Mouse (Mus musculus) forebrain, embryonic 10.5 days (tissue): Measurements from ENCODE around the gene A530084C06Rik. TPM values are rescaled to one million over a fixed set of nuclear protein-coding genes. Genes with fewer than 3 reads are reported as not detected.

Experiments used
- DNase-seq: peaks from one replicate; pipeline ENCODE4 v3.0.0-alpha.2; 2017; ENCODE audit warnings: low spot score; ENCODE audit errors: extremely low spot score
- H3K27ac ChIP-seq: fragments of 300-500 bp; sonication (generic); 2 replicates; pipeline ENCODE4 v1.5.1; 2016; ENCODE audit warnings: mild to moderate bottlenecking
- H3K27me3 ChIP-seq: fragments of 300-500 bp; sonication (generic); 2 replicates; pipeline ENCODE4 v1.6.1; 2016; ENCODE audit warnings: mild to moderate bottlenecking; ENCODE audit not compliant: poor library complexity, severe bottlenecking
- H3K36me3 ChIP-seq: fragments of 300-500 bp; sonication (generic); replicated peaks from 2 replicates; pipeline ENCODE4 v1.6.1; 2016; ENCODE audit warnings: mild to moderate bottlenecking, moderate library complexity
- H3K4me1 ChIP-seq: fragments of 300-500 bp; sonication (generic); 2 replicates; pipeline ENCODE4 v1.6.1; 2016
- H3K4me3 ChIP-seq: fragments of 300-500 bp; sonication (generic); 2 replicates; pipeline ENCODE4 v1.5.1; 2016; ENCODE audit warnings: mild to moderate bottlenecking, moderate library complexity
- H3K9me3 ChIP-seq: fragments of 300-500 bp; sonication (generic); 2 replicates; pipeline ENCODE4 v1.6.1; 2016; ENCODE audit warnings: mild to moderate bottlenecking, moderate library complexity
- WGBS: fragments of 180-500 bp; shearing (Covaris S2); methylation state at CpG from one replicate; pipeline ENCODE4 v1.1.7; 2016; 5-methylcytosine and 5-hydroxymethylcytosine counted together
- polyA plus RNA-seq: library from polyadenylated mRNA; unstranded; fragments of >200 nt; fragmentation: Nextera tagmentation; extraction: Ambion mirVana; gene quantifications from 2 replicates; pipeline ENCODE4 v1.2.1, GENCODE M21; 2016

A530084C06Rik gene
- polyA plus RNA-seq, 1 experiment from 2014 or later, result not detected

GRCm38 (mm10) chr13:31564394-31564793, 5.3 kb upstream of the A530084C06Rik start:
- H3K4me1 ChIP-seq, result peaks cover 25% of the 10 kb centered on the region
- no peak for DNase-seq
- no peaks in the 10 kb centered on the region for H3K9me3 ChIP-seq
- no peak overlapping the region for H3K4me3 ChIP-seq
- H3K36me3 ChIP-seq, result no peaks in the 10 kb centered on the region
- no peak overlapping the region for H3K27ac ChIP-seq
- WGBS, result 71% methylated on average over 6 of the region's 6 CpGs
- H3K27me3 ChIP-seq, result peaks cover 71% of the 10 kb centered on the region

GRCm38 (mm10) chr13:31559419-31560144, 449 bp upstream of the A530084C06Rik start:
- Histone ChIP-seq H3K27me3 (peaks cover 100% of the 10 kb centered on the region), H3K27ac (peak overlapping the region; percentile 53; the same call in 1 of the 2 replicates), H3K9me3 (no peaks in the 10 kb centered on the region), H3K36me3 (no peaks in the 10 kb centered on the region), H3K4me1 (peaks cover 43% of the 10 kb centered on the region), H3K4me3 (peak overlapping the region; percentile 70)
- DNase-seq, result peak; percentile 60
- WGBS, result 1% methylated on average over 92 of the region's 92 CpGs

GRCm38 (mm10) chr13:31557768-31558520, 1.2 kb downstream of the A530084C06Rik start:
- WGBS, result under 1% methylated on average over 73 of the region's 73 CpGs
- peaks cover 43% of the 10 kb centered on the region for H3K4me1 ChIP-seq
- no peaks in the 10 kb centered on the region for H3K9me3 ChIP-seq
- no peaks in the 10 kb centered on the region for H3K36me3 ChIP-seq
- peak overlapping the region; percentile 70 for H3K4me3 ChIP-seq
- no peak overlapping the region for H3K27ac ChIP-seq
- peaks cover 94% of the 10 kb centered on the region for H3K27me3 ChIP-seq
- DNase-seq, result peak; percentile 54

GRCm38 (mm10) chr13:31556964-31557767, 2.0 kb downstream of the A530084C06Rik start:
- peak; percentile 26 for DNase-seq
- Histone ChIP-seq H3K27ac (no peak overlapping the region), H3K4me1 (peaks cover 36% of the 10 kb centered on the region), H3K9me3 (no peaks in the 10 kb centered on the region), H3K27me3 (peaks cover 86% of the 10 kb centered on the region), H3K36me3 (no peaks in the 10 kb centered on the region), H3K4me3 (peak overlapping the region; percentile 70)
- WGBS, result 7% methylated on average over 24 of the region's 24 CpGs

- Histone ChIP-seq H3K27ac (no peak within 1 kb of the TSS), H3K36me3 (no peaks in the 10 kb centered on the region), H3K4me3 (no peak within 1 kb of the TSS), H3K27me3 (peaks cover 73% of the 10 kb centered on the region), H3K4me1 (peaks cover 30% of the 10 kb centered on the region), H3K9me3 (no peaks in the 10 kb centered on the region)
- DNase-seq, result no peak
- WGBS, result 72% methylated on average over 4 of the region's 4 CpGs
Measured at GRCm38 (mm10) chr13:31555834-31556233, 3.3 kb downstream of the A530084C06Rik start, which contains the start of gene Foxq1. TSS of gene Foxq1 (plus strand) at chr13:31556134.

GRCm38 (mm10) chr13:31547610-31548009, 11.5 kb downstream of the A530084C06Rik start:
- no peak for DNase-seq
- Histone ChIP-seq H3K27ac (no peak overlapping the region), H3K4me1 (peaks cover 5% of the 10 kb centered on the region; the same call in 1 of the 2 replicates), H3K9me3 (no peaks in the 10 kb centered on the region), H3K4me3 (no peak overlapping the region), H3K36me3 (no peaks in the 10 kb centered on the region), H3K27me3 (no peaks in the 10 kb centered on the region)
- WGBS, result 92% methylated on average over 9 of the region's 9 CpGs

GRCm38 (mm10) chr13:31547204-31547603, 11.9 kb downstream of the A530084C06Rik start:
- DNase-seq, result no peak
- H3K4me3 ChIP-seq, result no peak overlapping the region
- H3K4me1 ChIP-seq, result peaks cover 5% of the 10 kb centered on the region; the same call in 1 of the 2 replicates
- no peaks in the 10 kb centered on the region for H3K27me3 ChIP-seq
- no peak overlapping the region for H3K27ac ChIP-seq
- 90% methylated on average over 3 of the region's 3 CpGs for WGBS
- H3K9me3 ChIP-seq, result no peaks in the 10 kb centered on the region
- H3K36me3 ChIP-seq, result no peaks in the 10 kb centered on the region

GRCm38 (mm10) chr13:31546784-31547183, 12.3 kb downstream of the A530084C06Rik start:
- Histone ChIP-seq H3K4me1 (peaks cover 5% of the 10 kb centered on the region; the same call in 1 of the 2 replicates), H3K9me3 (no peaks in the 10 kb centered on the region), H3K27me3 (no peaks in the 10 kb centered on the region), H3K36me3 (no peaks in the 10 kb centered on the region), H3K4me3 (no peak overlapping the region), H3K27ac (no peak overlapping the region)
- 89% methylated on average over 2 of the region's 2 CpGs for WGBS
- DNase-seq, result no peak

GRCm38 (mm10) chr13:31543021-31543420, 16.1 kb downstream of the A530084C06Rik start:
- no peaks in the 10 kb centered on the region for H3K27me3 ChIP-seq
- peaks cover 5% of the 10 kb centered on the region; the same call in 1 of the 2 replicates for H3K4me1 ChIP-seq
- no peaks in the 10 kb centered on the region for H3K9me3 ChIP-seq
- DNase-seq, result no peak
- no peaks in the 10 kb centered on the region for H3K36me3 ChIP-seq
- H3K4me3 ChIP-seq, result no peak overlapping the region
- H3K27ac ChIP-seq, result no peak overlapping the region
- 86% methylated on average over 5 of the region's 5 CpGs for WGBS

- peaks cover 11% of the 10 kb centered on the region; the same call in 1 of the 2 replicates for H3K4me1 ChIP-seq
- H3K9me3 ChIP-seq, result no peaks in the 10 kb centered on the region
- H3K27me3 ChIP-seq, result no peaks in the 10 kb centered on the region
- H3K4me3 ChIP-seq, result no peak overlapping the region
- no peaks in the 10 kb centered on the region for H3K36me3 ChIP-seq
- DNase-seq, result no peak
- 92% methylated on average over 4 of the region's 4 CpGs for WGBS
- H3K27ac ChIP-seq, result no peak overlapping the region
Measured at GRCm38 (mm10) chr13:31534726-31535125, 24.4 kb downstream of the A530084C06Rik start.

GRCm38 (mm10) chr13:31531651-31532061, 27.5 kb downstream of the A530084C06Rik start:
- no peaks in the 10 kb centered on the region for H3K36me3 ChIP-seq
- H3K27me3 ChIP-seq, result no peaks in the 10 kb centered on the region
- no peaks in the 10 kb centered on the region for H3K9me3 ChIP-seq
- no peak for DNase-seq
- no peak overlapping the region for H3K4me3 ChIP-seq
- no peak overlapping the region for H3K27ac ChIP-seq
- peaks cover 11% of the 10 kb centered on the region; the same call in 1 of the 2 replicates for H3K4me1 ChIP-seq
- 72% methylated on average over 8 of the region's 8 CpGs for WGBS

- H3K4me3 ChIP-seq, result no peak overlapping the region
Measured at GRCm38 (mm10) chr13:31531186-31531585, 27.9 kb downstream of the A530084C06Rik start.

More at GRCm38 (mm10) chr13:31531186-31531585, 27.9 kb downstream of the A530084C06Rik start:
- Histone ChIP-seq H3K27me3 (no peaks in the 10 kb centered on the region), H3K36me3 (no peaks in the 10 kb centered on the region), H3K9me3 (no peaks in the 10 kb centered on the region), H3K27ac (no peak overlapping the region), H3K4me1 (peaks cover 11% of the 10 kb centered on the region; the same call in 1 of the 2 replicates)
- no peak for DNase-seq
- 83% methylated on average over 5 of the region's 5 CpGs for WGBS
